In genomic region chr17:73087045-73087910, GRCm38 (mm10) we compare ENCODE assay signal across 13 mouse cellular contexts. TPM values are rescaled to one million over a fixed set of nuclear protein-coding genes. Genes with fewer than 3 reads are reported as not detected.
DNase-seq lines count a peak whose midpoint lies in the region; ATAC-seq and TF ChIP-seq lines count a peak whose summit lies in the region.
"Had no signal": no experiment of that assay in that cellular context is flagged by ENCODE, and none has a peak within 500 bp of the region (broad histone marks: within the 10 kb centered on the region; RNA-seq: fewer than 3 reads in every experiment).

No protein-coding gene starts in this region.

- ATAC-seq in midbrain, embryonic 16.5 days: peak; percentile 64; the same call in 1 of the 2 replicates
- ATAC-seq in midbrain, postnatal 0 days (ENCODE audit: low FRiP score): no peak
- peak; percentile 92 for ATAC-seq in intestine, embryonic 15.5 days

- H3K4me1 ChIP-seq in midbrain, embryonic 16.5 days (ENCODE audit: control insufficient read depth, insufficient read depth, low read length): peaks cover 3% of the 10 kb centered on the region; the same call in 1 of the 2 replicates
- no peaks in the 10 kb centered on the region for H3K4me1 ChIP-seq in midbrain, postnatal 0 days (ENCODE audit: insufficient read depth, low read length)
- peaks cover 4% of the 10 kb centered on the region; the same call in 1 of the 2 replicates for H3K4me1 ChIP-seq in intestine, embryonic 15.5 days (replicated peaks)
- H3K4me1 ChIP-seq: neural tube, embryonic 13.5 days had no signal

- WGBS in midbrain, embryonic 16.5 days: 44% methylated on average over 13 of the region's 13 CpGs
- 35% methylated on average over 13 of the region's 13 CpGs for WGBS in midbrain, postnatal 0 days
- WGBS in intestine, embryonic 15.5 days: 31% methylated on average over 13 of the region's 13 CpGs

- H3K4me2 ChIP-seq in midbrain, embryonic 16.5 days (ENCODE audit: low read length): no peak overlapping the region
- no peak overlapping the region for H3K4me2 ChIP-seq in midbrain, postnatal 0 days (ENCODE audit: low read depth, low read length, poor library complexity, severe bottlenecking)
- peak overlapping the region; percentile 22; the same call in 1 of the 2 replicates for H3K4me2 ChIP-seq in intestine, embryonic 15.5 days (replicated peaks)
- H3K4me2 ChIP-seq: embryonic facial prominence, embryonic 15.5 days; neural tube, embryonic 13.5 days had no signal

- peak; percentile 12 for DNase-seq in adrenal gland, postnatal 14 days
- DNase-seq in adrenal gland, adult 18-20 months (ENCODE audit: low spot score in 2 of 2): no peak
- DNase-seq in midbrain, postnatal 0 days (ENCODE audit: low spot score): no peak
- DNase-seq in thymus, postnatal 14 days: peak; percentile 74
- DNase-seq in frontal cortex, postnatal 10 days (ENCODE audit: low spot score in 2 of 2): no peak
- DNase-seq in layer of hippocampus, adult 9-11 months: no peak
- DNase-seq: cerebellum, adult 11-12 months; kidney, adult 18-20 months; lung, postnatal 14 days had no signal

- H3K9ac ChIP-seq in midbrain, embryonic 16.5 days (ENCODE audit: low read depth, low read length): no peak overlapping the region
- no peak overlapping the region for H3K9ac ChIP-seq in midbrain, postnatal 0 days (replicated peaks; ENCODE audit: low read length, poor library complexity, severe bottlenecking)
- H3K9ac ChIP-seq in intestine, embryonic 15.5 days: no peak overlapping the region
- H3K9ac ChIP-seq: embryonic facial prominence, embryonic 15.5 days; neural tube, embryonic 13.5 days had no signal

- no peak for TF ChIP-seq CTCF in midbrain, postnatal 0 days (IDR thresholded peaks at IDR 0.05)

- no peaks in the 10 kb centered on the region for H3K27me3 ChIP-seq in midbrain, embryonic 16.5 days (ENCODE audit: control insufficient read depth, insufficient read depth, low read depth, low read length)
- no peaks in the 10 kb centered on the region for H3K27me3 ChIP-seq in midbrain, postnatal 0 days (ENCODE audit: insufficient read depth, low read length)
- no peaks in the 10 kb centered on the region for H3K27me3 ChIP-seq in intestine, embryonic 15.5 days (replicated peaks)
- H3K27me3 ChIP-seq: embryonic facial prominence, embryonic 15.5 days; neural tube, embryonic 13.5 days had no signal

- no peak overlapping the region for H3K4me3 ChIP-seq in midbrain, embryonic 16.5 days (ENCODE audit: low read depth, low read length)
- H3K4me3 ChIP-seq in midbrain, postnatal 0 days (ENCODE audit: low read depth, low read length): no peak overlapping the region
- H3K4me3 ChIP-seq in intestine, embryonic 15.5 days (replicated peaks): no peak overlapping the region
- H3K4me3 ChIP-seq: embryonic facial prominence, embryonic 15.5 days; neural tube, embryonic 13.5 days had no signal

- H3K36me3 ChIP-seq in midbrain, embryonic 16.5 days (ENCODE audit: control insufficient read depth, insufficient read depth, low read length): no peaks in the 10 kb centered on the region
- no peaks in the 10 kb centered on the region for H3K36me3 ChIP-seq in midbrain, postnatal 0 days (ENCODE audit: insufficient read depth, low read length)
- H3K36me3 ChIP-seq in intestine, embryonic 15.5 days: no peaks in the 10 kb centered on the region
- H3K36me3 ChIP-seq: embryonic facial prominence, embryonic 15.5 days; neural tube, embryonic 13.5 days had no signal

- H3K27ac ChIP-seq in midbrain, embryonic 16.5 days (ENCODE audit: low read length): no peak overlapping the region
- H3K27ac ChIP-seq in midbrain, postnatal 0 days (ENCODE audit: low read depth, low read length): no peak overlapping the region
- H3K27ac ChIP-seq in intestine, embryonic 15.5 days: peak overlapping the region; percentile 51
- H3K27ac ChIP-seq: embryonic facial prominence, embryonic 15.5 days; neural tube, embryonic 13.5 days had no signal

- no peaks in the 10 kb centered on the region for H3K9me3 ChIP-seq in midbrain, embryonic 16.5 days (replicated peaks; ENCODE audit: control insufficient read depth, low read length, poor library complexity, severe bottlenecking)
- no peaks in the 10 kb centered on the region for H3K9me3 ChIP-seq in midbrain, postnatal 0 days (ENCODE audit: low read length)
- H3K9me3 ChIP-seq in intestine, embryonic 15.5 days: no peaks in the 10 kb centered on the region
- H3K9me3 ChIP-seq: embryonic facial prominence, embryonic 15.5 days; neural tube, embryonic 13.5 days had no signal

RNA-seq across cellular contexts. Expression of gene Lclat1, which starts 20.5 kb away (rescaled TPM):
- total RNA-seq in adrenal gland, postnatal 14 days (2021): 36.7 and 43.8 TPM in 2 replicates
- 10 to 100 TPM; 31.1 to 44.3 TPM for total RNA-seq in adrenal gland, adult 18-20 months (2021)
- 12.3 and 14.5 TPM in 2 replicates for polyA plus RNA-seq in midbrain, embryonic 16.5 days (2015; fragmentation: Nextera tagmentation; extraction: Ambion mirVana)
- 25.6 and 38.2 TPM in 2 replicates for total RNA-seq in midbrain, postnatal 0 days (2014; rRNA removed)
- 11.5 and 12.4 TPM in 2 replicates for polyA plus RNA-seq in midbrain, postnatal 0 days (2015; fragmentation: Nextera tagmentation; extraction: Ambion mirVana)
- 24.2 and 25.0 TPM in 2 replicates for polyA plus RNA-seq in intestine, embryonic 15.5 days (2015; fragmentation: Nextera tagmentation; extraction: Ambion mirVana)

Comparison
In these comparisons a context has a peak if more than half of its experiments do, and no peak if none do; other contexts are left out.
1. DNase-seq: peak in adrenal gland, postnatal 14 days (single experiment) and thymus, postnatal 14 days (single experiment); none in adrenal gland, adult 18-20 months (0 of 2), midbrain, postnatal 0 days (single experiment), frontal cortex, postnatal 10 days (0 of 2) and layer of hippocampus, adult 9-11 months (single experiment).